Mouse (Mus musculus) duodenum, adult 2 months (tissue): Measurements from ENCODE around the gene Tpm1. TPM values are rescaled to one million over a fixed set of nuclear protein-coding genes. Genes with fewer than 3 reads are reported as not detected.

Experiments
- polyA plus RNA-seq: library from polyadenylated mRNA; depleted of rRNA; stranded (reverse); fragments of >200 nt; gene quantifications from 2 replicates; pipeline ENCODE4 v1.2.3, GENCODE M21; 2012; ENCODE audit warnings: low replicate concordance; rRNA removed

Gene Tpm1
- polyA plus RNA-seq = 96.1 and 108 TPM in 2 replicates

DNA sequence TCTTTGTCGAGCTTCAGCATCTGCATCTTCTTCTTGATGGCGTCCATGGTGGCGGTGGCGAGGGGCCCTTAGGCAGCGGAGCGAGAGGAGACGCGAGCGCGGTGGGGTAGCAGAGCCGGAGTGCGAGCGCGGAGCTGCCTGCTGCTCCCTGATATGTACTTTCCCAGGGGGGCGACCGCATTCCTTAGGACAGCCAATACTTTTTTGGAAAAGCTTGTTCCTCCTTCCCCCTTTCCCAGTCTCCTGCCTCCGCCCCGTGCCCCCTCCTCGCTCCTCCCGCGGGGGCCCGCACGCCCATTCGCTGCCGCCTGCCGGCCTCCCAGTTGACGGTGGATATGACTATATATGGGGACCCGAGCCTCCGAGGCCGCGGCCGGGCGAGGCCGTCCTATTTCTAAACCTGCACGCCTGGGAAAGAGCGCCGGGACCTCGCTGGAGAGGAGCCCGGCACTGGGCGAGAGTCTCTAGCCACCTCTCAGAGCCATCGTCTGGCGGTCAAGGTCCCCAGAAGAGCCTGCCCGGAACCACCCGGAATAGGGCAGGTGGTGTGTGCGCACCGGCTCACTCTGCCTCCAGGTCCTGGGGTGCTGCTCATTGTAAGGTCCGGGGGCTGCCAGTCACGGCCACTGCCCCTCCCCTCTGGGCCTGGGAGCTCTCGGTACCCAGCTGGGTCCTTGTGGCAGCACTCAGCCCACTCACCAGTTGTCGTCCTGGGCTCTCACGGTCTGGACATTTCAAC, at the start of gene Tpm1:
TSS of gene Tpm1 (minus strand) at position 321 of the 739 bp plus-strand sequence.

DNA sequence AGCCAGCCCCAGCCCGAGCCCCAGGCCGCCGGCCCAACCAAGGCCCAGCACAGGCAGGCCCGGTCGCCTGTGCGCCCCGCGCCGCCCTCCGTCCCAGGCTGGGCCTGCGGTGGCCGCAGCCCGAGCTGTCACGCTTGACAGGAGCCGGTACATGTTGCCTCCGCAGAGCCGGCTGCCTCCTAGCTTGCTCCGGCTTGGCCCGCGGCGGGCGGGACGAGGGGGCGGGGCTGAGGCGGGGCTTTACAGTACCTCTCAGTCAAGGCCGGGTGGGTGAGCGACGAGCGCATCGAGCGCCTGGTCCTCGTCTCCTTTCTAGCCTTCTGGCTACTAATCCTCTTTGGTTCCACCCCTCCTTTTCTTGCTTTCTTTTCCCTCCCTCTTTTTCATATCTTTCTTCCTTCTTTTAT, 74.0 kb downstream of the Tpm1 start, which contains the start of gene Lactb:
TSS of gene Lactb (minus strand) at position 246 of the 407 bp plus-strand sequence.

Other genes starting within 250 kb of the Tpm1 start
- gene Aph1c, start 214.7 kb downstream of the Tpm1 start, polyA plus RNA-seq = 0.21 and 0.36 TPM in 2 replicates
- 2.3 TPM in 2 replicates for gene Rab8b, start 129.7 kb downstream of the Tpm1 start, polyA plus RNA-seq
- gene Rps27l, start 103.3 kb downstream of the Tpm1 start, polyA plus RNA-seq = 6.7 and 8.3 TPM in 2 replicates
- 18.8 and 52.8 TPM in 2 replicates for gene Lactb, start 73.9 kb downstream of the Tpm1 start, polyA plus RNA-seq